Mouse (Mus musculus): ENCODE measurements around the gene Lsm2. TPM values are rescaled to one million over a fixed set of nuclear protein-coding genes. Genes with fewer than 3 reads are reported as not detected.
"Not testable (repeated sequence)": the region's sequence is repeated elsewhere in the genome, so short reads cannot be mapped to it uniquely, and the experiment has no call there.

The Lsm2 gene
- total RNA-seq, 2 experiments from 2014 or later: 19.4 to 25.0 TPM

DNA sequence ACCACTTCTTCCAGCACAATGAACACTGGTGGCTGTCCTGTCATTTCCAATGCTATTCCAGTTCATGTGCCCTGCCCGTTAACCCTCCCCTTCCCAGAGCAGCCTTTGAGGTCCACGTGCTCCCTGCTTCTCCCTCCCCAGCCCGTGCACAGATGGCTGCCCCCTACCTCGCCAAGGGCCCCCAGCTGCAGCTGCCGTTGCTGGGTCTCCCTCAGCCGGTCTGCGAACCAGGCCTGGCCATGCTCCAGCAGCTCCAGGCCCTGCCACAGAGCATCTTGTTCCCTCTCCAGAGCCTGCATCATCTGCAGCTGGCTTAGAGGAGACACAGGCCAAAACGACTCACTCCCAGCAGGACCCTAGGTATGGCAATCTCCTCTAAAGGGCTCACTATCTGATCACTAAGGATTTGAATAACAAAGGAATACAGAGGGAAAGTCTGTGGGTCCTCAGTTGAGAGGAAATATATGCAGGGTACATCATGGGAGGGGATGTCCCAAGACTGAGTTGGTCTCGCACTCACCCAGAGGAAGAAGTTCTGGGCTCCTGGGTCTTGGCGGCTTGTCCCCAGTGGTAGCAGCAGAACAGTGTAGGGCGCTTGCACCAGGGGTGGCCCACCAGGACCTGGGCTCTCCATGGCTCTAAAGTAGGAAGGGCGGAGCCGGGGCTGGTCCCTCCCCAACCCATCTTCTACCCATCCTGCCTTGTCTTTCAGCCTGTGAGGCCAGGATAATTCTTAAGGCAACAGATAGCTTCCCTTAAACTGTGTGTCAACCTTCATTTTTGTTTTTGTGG, 45.8 kb downstream of the Lsm2 start, which contains the start of gene Sapcd1:
TSS of gene Sapcd1 (minus strand) at position 740 of the 792 bp plus-strand sequence.
- peak; percentile 52 to 62 for DNase-seq (ENCODE audit: low spot score in 2 of 2)

DNA sequence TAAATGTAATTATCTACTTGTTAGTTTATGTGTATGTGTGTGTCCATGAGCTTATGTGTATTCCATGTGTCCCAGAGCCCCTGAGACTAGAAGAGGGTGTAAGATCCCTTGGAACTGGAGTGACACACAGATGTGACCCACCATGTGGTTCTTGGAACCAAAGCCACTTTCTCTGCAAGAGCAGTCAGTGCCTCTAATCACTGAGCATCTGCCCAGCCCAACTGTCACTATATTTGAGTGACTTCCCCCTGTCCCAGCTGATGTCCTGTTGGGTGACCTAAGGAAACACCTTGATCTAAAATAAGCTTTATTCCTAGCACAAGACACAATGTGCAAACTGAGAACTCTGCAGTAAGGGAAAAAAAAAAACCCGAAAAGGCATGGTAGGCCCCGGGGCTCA, 46.7 kb downstream of the Lsm2 start:
- no peak for DNase-seq (ENCODE audit: low spot score in 2 of 2)

DNA sequence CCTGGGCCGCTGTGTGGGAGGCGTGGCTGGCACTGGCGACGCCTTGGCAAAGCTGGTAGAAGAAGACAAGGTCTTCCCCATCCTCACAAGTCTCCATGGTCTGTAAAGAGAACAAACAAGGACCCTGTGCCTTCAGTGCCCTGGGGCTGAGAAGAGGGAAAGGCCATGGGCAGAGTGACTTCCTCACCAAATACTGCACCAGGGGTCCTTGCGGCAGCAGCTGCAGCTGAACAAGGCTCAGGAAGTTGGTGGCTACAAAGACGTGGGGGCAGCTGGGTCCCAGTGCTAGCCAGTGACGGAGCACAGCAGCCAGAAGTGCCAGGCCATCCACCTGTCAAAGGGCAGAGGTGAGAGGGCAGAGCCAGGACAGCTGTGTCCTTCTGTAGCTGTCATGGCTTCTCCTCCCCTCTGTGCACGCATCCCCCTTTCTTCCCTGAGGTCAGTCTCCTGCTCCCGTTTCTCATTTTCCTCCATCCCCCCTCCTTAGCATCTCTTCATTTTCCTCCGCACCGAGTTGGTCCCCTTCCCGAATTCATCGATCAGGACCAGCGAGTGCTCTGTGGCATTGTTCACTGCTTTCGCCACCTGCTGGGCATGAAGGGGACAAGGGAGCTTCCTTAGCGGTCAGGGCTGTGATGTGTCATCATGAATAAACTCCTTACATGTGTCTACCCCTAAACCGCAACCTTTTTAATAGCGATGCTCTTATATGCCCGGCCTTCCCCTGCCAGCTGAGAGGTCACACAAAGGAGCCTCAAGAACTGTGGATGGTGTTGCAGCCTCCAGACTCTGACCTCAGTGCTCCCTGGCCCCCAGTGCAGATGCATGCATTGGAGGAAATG, 48.2 kb downstream of the Lsm2 start:
- DNase-seq (ENCODE audit: low spot score in 2 of 2): no peak

DNA sequence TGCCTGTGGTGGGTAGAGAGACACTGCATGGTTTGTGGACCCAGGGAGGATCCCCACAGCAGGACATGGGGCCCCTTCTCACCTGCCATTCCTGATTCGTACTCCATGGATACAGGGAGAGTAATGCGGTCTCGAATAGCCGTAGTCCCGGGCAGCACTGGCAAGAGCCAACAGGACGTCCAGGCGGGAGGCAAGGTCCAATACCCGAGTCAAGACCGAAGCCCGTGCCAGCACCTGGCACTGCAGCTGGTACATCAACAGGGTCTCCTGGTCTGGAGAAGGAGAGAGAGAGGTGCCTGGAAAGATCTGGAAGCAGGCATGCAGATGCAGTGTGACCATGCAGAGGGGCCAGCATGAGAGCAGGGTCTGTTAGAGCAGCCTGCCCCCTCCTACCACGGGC, 49.6 kb downstream of the Lsm2 start:
- DNase-seq (ENCODE audit: low spot score in 2 of 2): no peak

DNA sequence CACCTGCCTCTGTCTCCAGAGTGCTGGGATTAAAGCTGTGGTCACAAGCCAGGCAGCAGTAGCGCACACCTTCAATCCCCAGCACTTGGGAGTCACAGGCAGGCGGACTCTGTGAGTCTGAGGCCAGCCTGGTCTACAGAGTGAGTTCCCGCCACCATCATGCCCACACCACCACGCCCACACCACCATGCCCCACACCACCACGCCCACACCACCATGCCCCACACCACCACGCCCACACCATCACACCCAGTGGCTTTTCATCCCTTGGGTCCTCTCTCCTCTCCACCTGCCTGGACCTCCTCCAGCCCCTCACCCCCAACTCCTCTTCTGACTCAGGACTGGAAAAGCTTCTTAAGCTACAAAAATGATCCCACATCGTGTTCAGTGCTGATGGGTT, 50.2 kb downstream of the Lsm2 start:
- no peak for DNase-seq (ENCODE audit: low spot score in 2 of 2)

DNA sequence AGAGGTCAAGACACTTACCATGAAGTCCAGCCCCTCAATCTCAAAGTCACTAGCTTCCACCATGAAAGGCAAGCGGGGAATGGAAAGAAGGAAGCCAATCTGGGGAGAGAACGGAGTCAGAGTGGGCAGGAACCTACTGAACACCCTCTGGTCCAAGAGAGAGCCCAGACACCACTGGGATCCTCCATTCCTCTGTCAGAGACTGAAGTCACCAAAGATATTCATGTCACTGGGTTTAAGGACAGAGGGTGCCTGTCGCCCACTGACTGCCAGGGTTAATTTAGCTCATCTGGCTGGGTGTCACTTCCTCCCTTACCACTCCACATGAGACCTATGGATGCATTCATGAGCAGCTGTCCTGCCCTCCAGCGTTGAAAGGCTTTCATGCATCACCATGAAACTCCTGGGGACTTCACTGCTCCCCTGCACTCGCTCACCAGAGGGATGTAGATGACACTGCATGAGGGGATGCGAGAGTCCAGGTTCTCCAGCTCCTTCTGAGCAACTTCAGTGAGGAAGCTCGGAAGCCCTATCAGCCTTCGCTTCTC, 50.7 kb downstream of the Lsm2 start:
- DNase-seq (ENCODE audit: low spot score in 2 of 2): no peak

DNA sequence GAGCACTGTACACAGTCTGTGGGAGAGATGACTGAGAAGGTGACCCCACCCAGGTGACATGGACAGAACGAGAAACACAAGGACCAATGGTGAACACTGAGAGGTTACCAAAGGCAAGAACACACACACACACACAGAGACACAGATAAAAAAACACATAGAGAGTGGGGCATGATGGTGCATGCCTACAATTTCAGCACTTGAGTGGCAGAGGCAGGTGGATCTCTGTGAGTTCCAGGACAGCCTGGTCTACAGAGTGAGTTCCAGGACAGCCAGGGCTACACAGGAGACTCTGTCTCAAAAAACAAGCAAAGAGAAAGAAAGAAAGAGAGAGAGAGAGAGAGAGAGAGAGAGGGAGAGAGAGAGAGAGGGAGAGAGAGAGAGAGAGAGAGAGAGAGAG, 52.0 kb downstream of the Lsm2 start:
- DNase-seq (ENCODE audit: low spot score in 2 of 2): not testable (repeated sequence)

DNA sequence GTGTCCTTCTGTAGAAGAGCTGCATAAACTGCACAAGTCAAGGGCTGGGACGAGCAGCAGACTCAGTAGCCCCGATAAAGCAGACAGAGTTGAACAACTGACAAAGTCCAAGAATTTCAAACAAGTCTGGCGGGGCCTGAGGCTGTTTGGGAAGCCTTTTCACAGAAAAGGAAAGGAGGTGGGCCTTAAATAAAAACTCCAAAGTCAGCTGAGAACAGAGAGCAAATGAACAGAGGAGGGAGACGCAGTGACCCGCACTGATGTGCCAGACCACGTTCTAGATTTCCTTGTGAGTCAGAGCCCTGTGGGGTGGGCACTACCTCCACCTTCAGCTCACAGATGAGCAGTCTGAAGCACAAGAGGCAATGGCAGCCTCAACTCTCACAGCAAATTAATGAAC, 53.2 kb downstream of the Lsm2 start:
- no peak for DNase-seq (ENCODE audit: low spot score in 2 of 2)

Other genes with a start within 250 kb of the Lsm2 start
- 10 to 100 TPM; 11.6 to 14.0 TPM for gene C4b, start 238.0 kb upstream of the Lsm2 start, total RNA-seq (2021)
- gene Cyp21a1, start 177.3 kb upstream of the Lsm2 start, total RNA-seq (2021): not detected
- gene Stk19, start 144.9 kb upstream of the Lsm2 start, total RNA-seq (2021): 10 to 100 TPM; 59.6 to 62.9 TPM
- 10 to 100 TPM; 35.9 to 39.3 TPM for gene Dxo, start 144.8 kb upstream of the Lsm2 start, total RNA-seq (2021)
- 10 to 100 TPM; 70.8 to 76.4 TPM for gene Skiv2l, start 131.7 kb upstream of the Lsm2 start, total RNA-seq (2021)
- gene Nelfe, start 131.5 kb upstream of the Lsm2 start, total RNA-seq (2021): 10 to 100 TPM; 29.6 to 30.9 TPM
- gene Cfb, start 119.3 kb upstream of the Lsm2 start, total RNA-seq (2021): under 1 TPM in 1 of 2 experiments, not detected in 1; 0.23 TPM
- 1 to 10 TPM; 6.4 to 8.1 TPM for gene Zbtb12, start 102.4 kb upstream of the Lsm2 start, total RNA-seq (2021)
- gene Gm20547, start 99.8 kb upstream of the Lsm2 start, total RNA-seq (2021): not detected
- gene C2, start 83.6 kb upstream of the Lsm2 start, total RNA-seq (2021): 1 to 10 TPM; 2.0 to 3.7 TPM
- 100 to 1,000 TPM; 168 to 173 TPM for gene Ehmt2, start 83.4 kb upstream of the Lsm2 start, total RNA-seq (2021)
- gene Slc44a4, start 67.4 kb upstream of the Lsm2 start, total RNA-seq (2021): under 1 TPM; 0.18 to 0.38 TPM
- 10 to 100 TPM; 31.9 to 32.9 TPM for gene Neu1, start 50.6 kb upstream of the Lsm2 start, total RNA-seq (2021)
- 10 to 100 TPM; 12.5 TPM for gene Hspa1b, start 22.6 kb upstream of the Lsm2 start, total RNA-seq (2021)
- gene Gm20481, start 11.9 kb upstream of the Lsm2 start, total RNA-seq (2021): not detected
- gene Hspa1a, start 9.7 kb upstream of the Lsm2 start, total RNA-seq (2021): 10 to 100 TPM; 12.4 to 13.1 TPM
- under 1 TPM; 0.38 to 0.44 TPM for gene Hspa1l, start 9.2 kb upstream of the Lsm2 start, total RNA-seq (2021)
- 10 to 100 TPM; 52.9 to 55.9 TPM for gene Vars, start 19.1 kb downstream of the Lsm2 start, total RNA-seq (2021)
- gene Vwa7, start 34.7 kb downstream of the Lsm2 start, total RNA-seq (2021): under 1 TPM; 0.14 to 0.21 TPM
- 1 to 10 TPM; 1.8 to 2.6 TPM for gene Sapcd1, start 46.2 kb downstream of the Lsm2 start, total RNA-seq (2021)
- 1 to 10 TPM in 1 of 2 experiments, under 1 TPM in 1; 0.79 to 1.9 TPM for gene Msh5, start 64.9 kb downstream of the Lsm2 start, total RNA-seq (2021)
- gene Clic1, start 68.1 kb downstream of the Lsm2 start, total RNA-seq (2021): 10 to 100 TPM; 11.7 to 14.8 TPM
- gene Ddah2, start 77.2 kb downstream of the Lsm2 start, total RNA-seq (2021): 10 to 100 TPM; 26.4 to 33.1 TPM
- gene Ly6g6c, start 83.5 kb downstream of the Lsm2 start, total RNA-seq (2021): not detected
- not detected for gene Mpig6b, start 84.3 kb downstream of the Lsm2 start, total RNA-seq (2021)
- 1 to 10 TPM; 1.6 to 1.8 TPM for gene Ly6g6e, start 95.0 kb downstream of the Lsm2 start, total RNA-seq (2021)
- gene Ly6g6d, start 96.2 kb downstream of the Lsm2 start, total RNA-seq (2021): 1 to 10 TPM; 1.2 to 2.6 TPM
- gene Ly6g6f, start 103.7 kb downstream of the Lsm2 start, total RNA-seq (2021): not detected
- 10 to 100 TPM; 88.8 to 93.0 TPM for gene Abhd16a, start 107.4 kb downstream of the Lsm2 start, total RNA-seq (2021)
- not detected for gene Ly6g5c, start 126.4 kb downstream of the Lsm2 start, total RNA-seq (2021)
- under 1 TPM; 0.67 to 0.74 TPM for gene Ly6g5b, start 133.6 kb downstream of the Lsm2 start, total RNA-seq (2021)
- 10 to 100 TPM; 10.2 to 13.2 TPM for gene Gpank1, start 139.6 kb downstream of the Lsm2 start, total RNA-seq (2021)
- gene Csnk2b, start 140.2 kb downstream of the Lsm2 start, total RNA-seq (2021): 100 to 1,000 TPM; 174 to 179 TPM
- gene D17H6S53E, start 144.5 kb downstream of the Lsm2 start, total RNA-seq (2021): 10 to 100 TPM; 20.8 to 26.1 TPM
- gene Apom, start 150.2 kb downstream of the Lsm2 start, total RNA-seq (2021): not detected
- gene Bag6, start 153.3 kb downstream of the Lsm2 start, total RNA-seq (2021): 100 to 1,000 TPM; 289 TPM
- 100 to 1,000 TPM; 305 to 314 TPM for gene Prrc2a, start 183.0 kb downstream of the Lsm2 start, total RNA-seq (2021)
- gene Aif1, start 194.2 kb downstream of the Lsm2 start, total RNA-seq (2021): 10 to 100 TPM in 1 of 2 experiments, 1 to 10 TPM in 1; 9.9 to 10.4 TPM
- 10 to 100 TPM in 1 of 2 experiments, 1 to 10 TPM in 1; 8.2 to 12.1 TPM for gene Lst1, start 206.6 kb downstream of the Lsm2 start, total RNA-seq (2021)
- 1 to 10 TPM in 1 of 2 experiments, under 1 TPM in 1; 0.55 to 1.0 TPM for gene Ltb, start 212.6 kb downstream of the Lsm2 start, total RNA-seq (2021)
- under 1 TPM in 1 of 2 experiments, not detected in 1; 0.31 TPM for gene Tnf, start 220.1 kb downstream of the Lsm2 start, total RNA-seq (2021)
- gene Lta, start 223.5 kb downstream of the Lsm2 start, total RNA-seq (2021): 1 to 10 TPM in 1 of 2 experiments, under 1 TPM in 1; 0.62 to 1.1 TPM
- gene Gm16181, start 239.0 kb downstream of the Lsm2 start, total RNA-seq (2021): not detected